Mouse (Mus musculus): ENCODE results near the gene Stk40. TPM values are rescaled to one million over a fixed set of nuclear protein-coding genes. Genes with fewer than 3 reads are reported as not detected.

The Stk40 gene
- total RNA-seq (2023) = 25.2 TPM

GRCm38 (mm10) chr4:126103590-126104068 lies at the start of gene Stk40:
TSS of gene Stk40 (plus strand) at chr4:126103957.

DNA sequence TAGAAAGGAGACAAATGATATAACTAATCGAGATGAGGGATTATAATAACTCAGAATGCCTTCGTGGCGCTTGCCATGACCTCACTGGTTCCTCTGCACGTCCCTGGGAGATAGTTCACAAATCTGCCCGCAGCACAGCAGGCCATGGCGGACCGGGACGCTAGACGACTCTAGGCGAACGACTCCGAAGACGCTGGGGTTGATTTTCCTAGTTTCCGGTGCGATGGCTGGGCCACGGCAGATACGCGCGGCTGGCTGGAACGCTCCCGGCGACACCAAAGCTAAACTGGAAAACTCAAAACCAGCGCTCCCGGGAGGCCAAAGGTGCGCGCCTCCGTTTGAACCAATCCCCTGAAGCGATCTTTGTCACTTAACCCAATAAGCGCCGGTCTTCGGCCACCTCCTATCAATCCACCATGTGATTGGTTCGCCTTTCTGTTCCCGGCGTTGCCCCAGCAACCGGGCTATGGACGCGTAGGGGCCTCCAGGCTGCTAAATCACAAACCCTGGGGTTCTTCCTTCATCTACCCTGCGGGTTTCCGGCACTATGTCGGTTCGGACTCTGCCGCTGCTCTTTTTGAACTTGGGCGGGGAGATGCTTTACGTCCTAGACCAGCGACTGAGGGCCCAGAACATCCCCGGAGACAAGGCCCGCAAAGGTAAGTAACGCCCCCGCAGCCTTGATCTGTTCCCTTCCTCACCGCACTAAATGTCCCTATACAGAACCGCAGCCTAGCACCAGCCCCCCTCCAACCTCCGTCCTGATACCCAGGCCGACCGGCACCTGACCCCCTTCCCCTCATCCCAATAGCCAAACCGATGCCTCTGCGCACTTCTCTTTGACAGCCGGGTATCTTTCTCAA lies 45.4 kb upstream of the Stk40 start, which contains the start of gene Oscp1:
Gene Oscp1, plus strand, starts transcription at position 432 of the 863 bp plus-strand sequence.

DNA sequence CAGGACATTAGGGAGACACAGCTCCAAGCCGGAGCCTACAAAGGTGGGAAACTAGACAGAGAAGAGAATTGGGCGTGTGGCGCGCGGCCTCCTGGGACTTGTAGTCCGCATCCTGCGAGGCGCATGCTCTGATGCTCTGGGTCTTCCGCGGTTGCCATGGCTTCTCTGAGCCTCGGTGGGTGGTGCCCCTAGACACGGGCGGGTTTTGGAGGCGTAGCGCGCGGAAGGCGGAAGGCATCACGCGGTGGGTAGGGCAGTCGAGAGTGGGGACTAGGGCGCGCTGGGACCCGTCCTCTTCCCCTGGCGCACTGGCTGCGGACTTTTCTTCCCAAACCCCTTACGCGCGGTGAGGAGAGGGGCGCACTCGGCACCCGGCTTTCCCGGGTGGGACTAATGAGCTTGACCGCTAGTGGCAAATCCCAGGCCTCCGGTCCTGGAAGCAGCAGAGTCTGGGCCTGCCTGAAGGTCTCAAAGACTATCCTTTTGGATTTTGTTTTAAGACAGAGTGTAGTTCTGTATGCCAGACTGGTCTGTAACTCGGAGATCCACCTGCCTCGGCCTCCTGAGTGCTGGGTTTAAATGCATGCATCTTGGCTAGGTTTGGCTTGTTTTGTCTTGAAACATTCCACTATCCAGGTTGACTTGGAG lies 7.2 kb upstream of the Stk40 start, which contains the start of gene Lsm10:
Gene Lsm10, plus strand, starts transcription at position 160 of the 648 bp plus-strand sequence.

DNA sequence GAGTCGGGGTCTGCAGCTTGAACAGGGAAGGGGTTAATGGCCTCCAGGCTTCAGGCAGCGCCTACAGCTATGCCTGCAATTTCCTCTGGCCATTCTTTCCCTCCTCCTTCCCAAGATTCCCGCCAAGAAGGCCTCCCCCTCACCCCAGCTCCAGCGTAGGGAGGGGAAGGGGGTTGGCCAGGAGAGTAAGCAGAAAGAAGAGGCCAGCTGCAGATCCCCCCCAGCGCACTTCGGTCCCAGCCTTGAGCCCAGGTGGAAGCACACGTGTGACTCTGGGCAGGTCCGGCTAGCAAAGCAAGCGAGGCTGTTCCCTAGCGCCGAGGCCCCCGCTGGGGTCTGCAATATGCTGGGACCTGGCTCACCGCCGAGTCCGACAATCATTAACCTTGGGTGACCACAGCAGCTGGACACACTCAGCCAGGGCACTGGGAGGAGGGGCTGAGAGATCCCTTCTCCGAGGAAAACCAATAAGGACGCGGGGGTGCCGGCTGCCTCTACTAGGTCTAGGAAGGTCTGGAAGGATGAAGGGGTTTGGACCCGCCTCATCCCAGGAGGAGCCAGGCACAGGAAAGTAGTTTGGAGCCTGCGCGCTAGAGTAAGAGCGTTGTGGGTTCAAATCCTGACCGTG lies 43.9 kb downstream of the Stk40 start, which contains the start of gene Eva1b:
Gene Eva1b, plus strand, starts transcription at position 212 of the 628 bp plus-strand sequence.

GRCm38 (mm10) chr4:126163067-126163659 lies 59.4 kb downstream of the Stk40 start, which contains the start of gene Sh3d21:
TSS of gene Sh3d21 (minus strand) at chr4:126163491.

Other genes with a start within 250 kb of the Stk40 start
- gene Csf3r, start 79.4 kb upstream of the Stk40 start, total RNA-seq (2023) = 4.6 TPM
- 46.9 TPM for gene Mrps15, start 57.0 kb upstream of the Stk40 start, total RNA-seq (2023)
- gene Oscp1, start 45.4 kb upstream of the Stk40 start, total RNA-seq (2023) = 1.2 TPM
- 11.0 TPM for gene Lsm10, start 7.3 kb upstream of the Stk40 start, total RNA-seq (2023)
- 15.0 TPM for gene Eva1b, start 43.8 kb downstream of the Stk40 start, total RNA-seq (2023)
- 1.0 TPM for gene Sh3d21, start 59.5 kb downstream of the Stk40 start, total RNA-seq (2023)
- 645 TPM for gene Thrap3, start 98.8 kb downstream of the Stk40 start, total RNA-seq (2023)
- 52.5 TPM for gene Map7d1, start 152.4 kb downstream of the Stk40 start, total RNA-seq (2023)
- gene Trappc3, start 158.4 kb downstream of the Stk40 start, total RNA-seq (2023) = 36.3 TPM
- not detected for gene Col8a2, start 182.8 kb downstream of the Stk40 start, total RNA-seq (2023)
- gene Adprhl2, start 217.7 kb downstream of the Stk40 start, total RNA-seq (2023) = 37.7 TPM
- not detected for gene Tekt2, start 221.7 kb downstream of the Stk40 start, total RNA-seq (2023)

All from CD4-positive naive resting alpha-beta T cell, adult 57 days (primary cell).